Mouse (Mus musculus) cerebellum, adult 2 months (tissue): ENCODE results near the gene Coq6.

ENCODE experiments used
- CTCF ChIP-seq: fragments of 200-500 bp; IDR thresholded peaks from 2 replicates; pipeline ENCODE4 v1.5.1; 2011; ENCODE audit warnings: low read depth, mild to moderate bottlenecking, control low read depth, low read length, moderate library complexity, borderline replicate concordance; ENCODE audit not compliant: insufficient read depth
- POLR2A ChIP-seq: fragments of 200-500 bp; IDR thresholded peaks from 2 replicates; pipeline ENCODE4 v1.6.1; 2011; ENCODE audit warnings: low read length, control low read depth, borderline replicate concordance; ENCODE audit not compliant: insufficient read depth

GRCm38 (mm10) chr12:84364291-84364690 is 2.8 kb downstream of the Coq6 start:
- TF ChIP-seq CTCF (no peak), POLR2A (no peak)
